Mouse (Mus musculus): ENCODE measurements around the gene Gstp2. TPM values are rescaled to one million over a fixed set of nuclear protein-coding genes. Genes with fewer than 3 reads are reported as not detected.
A peak's percentile ranks its signal among the peaks of the same experiment; 100 is the strongest.
"Not testable (repeated sequence)": the region's sequence is repeated elsewhere in the genome, so short reads cannot be mapped to it uniquely, and the experiment has no call there.

Gene Gstp2
- total and polyA plus RNA-seq, 2 experiments from 2014 or later: 0.52 to 2.2 TPM

- peak; percentile 47 for TF ChIP-seq CTCF (IDR thresholded peaks at IDR 0.05; ENCODE audit: low read depth)
- Histone ChIP-seq H3K9me3 (ENCODE audit: low read length) (no peaks in the 10 kb centered on the region), H3K9ac (replicated peaks; ENCODE audit: low read length) (peak within 1 kb of the TSS; percentile 69), H3K27me3 (ENCODE audit: insufficient read depth, low read length) (no peaks in the 10 kb centered on the region), H3K4me3 (ENCODE audit: low read length) (peak within 1 kb of the TSS; percentile 62), H3K27ac (peak within 1 kb of the TSS; percentile 70), H3K4me1 (ENCODE audit: insufficient read depth, low read length) (0 out of 2 replicates have a peak, but pooled peaks cover 4% of the 10 kb centered on the region), H3K36me3 (ENCODE audit: insufficient read depth, low read length) (no peaks in the 10 kb centered on the region), H3K4me2 (ENCODE audit: low read depth, low read length) (peak within 1 kb of the TSS; percentile 71)
- DNase-seq (ENCODE audit: low spot score) (peak; percentile 90), ATAC-seq (peak; percentile 91)
- WGBS: 0% methylated on average over 26 of the region's 26 CpGs
These were observed 8.0 kb downstream of the Gstp2 start, which contains the start of gene Gstp1 for GRCm38 (mm10) chr19:4037788-4038232. Gstp1 (minus strand) TSS chr19:4037985.

DNA sequence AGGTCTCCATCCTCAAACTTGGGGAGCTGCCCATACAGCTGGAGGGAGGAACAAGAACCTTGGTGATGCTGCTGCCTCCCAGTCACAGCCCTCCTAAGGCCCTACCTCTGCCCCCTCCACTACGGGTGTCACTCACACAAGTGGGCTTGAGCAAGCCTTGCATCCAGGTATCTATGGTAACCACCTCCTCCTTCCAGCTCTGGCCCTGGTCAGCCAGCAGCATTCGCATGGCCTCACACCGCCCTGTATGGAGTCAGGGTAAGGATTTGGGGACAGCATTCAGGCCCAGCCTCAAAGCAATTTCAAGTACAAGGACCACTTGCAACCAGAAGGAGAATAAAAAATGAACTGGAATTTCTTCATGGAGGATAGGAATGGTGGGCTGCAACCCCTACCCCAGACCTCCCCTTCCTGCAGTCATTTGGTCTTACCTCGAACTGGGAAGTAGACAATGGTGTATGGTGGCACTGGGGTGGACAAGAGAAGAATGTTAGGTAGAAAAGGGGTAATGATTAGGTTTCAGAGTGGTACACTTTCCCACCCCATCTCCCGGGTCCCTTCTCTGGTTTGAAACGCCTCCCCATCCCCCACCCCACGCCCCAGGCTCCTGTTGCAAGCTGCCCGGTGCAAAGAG lies 8.6 kb downstream of the Gstp2 start:
- Histone ChIP-seq H3K9ac (replicated peaks; ENCODE audit: low read length) (peak overlapping the region; percentile 69), H3K4me2 (ENCODE audit: low read depth, low read length) (peak overlapping the region; percentile 71), H3K27ac (peak overlapping the region; percentile 70), H3K4me3 (ENCODE audit: low read length) (peak overlapping the region; percentile 62)
- WGBS: 19% methylated on average over 7 of the region's 8 CpGs
- H3K27me3 ChIP-seq (ENCODE audit: insufficient read depth, low read length); H3K36me3 ChIP-seq (ENCODE audit: insufficient read depth, low read length); H3K9me3 ChIP-seq (ENCODE audit: low read length); DNase-seq (ENCODE audit: low spot score); H3K4me1 ChIP-seq (ENCODE audit: insufficient read depth, low read length): not testable (repeated sequence)
- ATAC-seq: peak; percentile 65

DNA sequence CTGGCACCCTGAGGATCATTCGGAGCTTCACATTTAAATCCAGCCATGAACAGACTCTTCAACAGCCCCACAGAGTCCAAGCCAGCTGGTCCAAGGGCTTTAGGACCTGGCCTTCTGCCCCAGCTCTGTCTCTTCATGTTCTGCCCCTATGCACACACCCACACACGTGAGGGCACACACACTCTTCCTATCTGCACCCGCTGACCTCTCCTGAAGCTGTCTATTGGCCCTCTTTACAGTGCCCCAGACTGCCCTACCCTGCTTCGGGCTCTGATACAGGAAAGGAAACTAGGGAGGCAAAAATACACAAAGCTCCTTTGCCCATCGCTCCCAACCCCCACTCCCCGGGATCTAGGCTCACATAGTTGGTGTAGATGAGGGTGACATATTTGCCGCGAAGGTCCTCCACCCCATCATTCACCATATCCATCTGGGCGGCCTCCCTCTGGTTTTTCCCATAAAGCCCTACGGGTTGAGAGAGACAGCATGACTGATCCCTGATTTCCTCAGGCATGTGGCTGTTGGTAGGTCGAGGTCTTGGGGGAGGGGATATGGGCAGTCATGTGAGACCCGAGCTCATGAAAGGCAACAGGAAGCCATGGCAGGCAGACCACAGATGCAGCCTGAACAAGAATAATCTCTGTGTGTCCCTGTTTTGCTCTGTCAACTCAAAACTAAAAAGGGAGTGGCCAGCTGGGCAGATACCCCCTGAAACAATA lies 9.3 kb downstream of the Gstp2 start:
- Histone ChIP-seq H3K27ac (peak overlapping the region; percentile 7; the same call in 1 of the 2 replicates), H3K9ac (replicated peaks; ENCODE audit: low read length) (no peak overlapping the region), H3K36me3 (ENCODE audit: insufficient read depth, low read length) (no peaks in the 10 kb centered on the region), H3K27me3 (ENCODE audit: insufficient read depth, low read length) (no peaks in the 10 kb centered on the region), H3K4me2 (ENCODE audit: low read depth, low read length) (peak overlapping the region; percentile 27; the same call in 1 of the 2 replicates), H3K4me3 (ENCODE audit: low read length) (no peak overlapping the region), H3K4me1 (ENCODE audit: insufficient read depth, low read length) (0 out of 2 replicates have a peak, but pooled peaks cover 4% of the 10 kb centered on the region), H3K9me3 (ENCODE audit: low read length) (no peaks in the 10 kb centered on the region)
- no peak for TF ChIP-seq CTCF (IDR thresholded peaks at IDR 0.05; ENCODE audit: low read depth)
- ATAC-seq (0 out of 2 replicates have a peak, but pooled peaks have one; percentile 17), DNase-seq (ENCODE audit: low spot score) (no peak)
- 67% methylated on average over 12 of the region's 12 CpGs for WGBS

DNA sequence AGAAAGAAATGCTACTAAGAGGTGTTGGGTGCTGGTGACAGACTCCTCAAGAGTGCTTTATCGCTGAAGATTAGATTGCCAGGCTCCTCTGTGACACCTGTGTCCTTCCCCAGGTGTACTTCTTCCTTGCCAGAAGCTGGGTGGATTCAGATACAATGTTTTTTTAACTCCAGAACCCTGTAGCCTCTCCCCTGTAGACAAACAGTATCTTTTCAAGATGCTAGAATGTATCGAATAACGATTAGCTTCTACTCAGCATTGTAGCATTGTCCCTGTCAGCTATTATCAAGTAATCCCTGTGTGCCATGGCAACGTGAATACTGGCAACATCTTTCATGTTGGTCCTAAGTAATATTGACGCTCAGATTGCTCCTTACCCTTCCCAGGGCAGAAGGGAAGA lies 12.1 kb downstream of the Gstp2 start:
- H3K4me3 ChIP-seq (ENCODE audit: low read length): no peak overlapping the region
- H3K36me3 ChIP-seq (ENCODE audit: insufficient read depth, low read length): no peaks in the 10 kb centered on the region
- DNase-seq (ENCODE audit: low spot score): no peak
- H3K9me3 ChIP-seq (ENCODE audit: low read length): no peaks in the 10 kb centered on the region
- no peak for ATAC-seq
- TF ChIP-seq CTCF (IDR thresholded peaks at IDR 0.05; ENCODE audit: low read depth): no peak
- 59% methylated on average over 5 of the region's 5 CpGs for WGBS
- H3K27ac ChIP-seq: no peak overlapping the region
- H3K4me1 ChIP-seq (ENCODE audit: insufficient read depth, low read length): 0 out of 2 replicates have a peak, but pooled peaks cover 4% of the 10 kb centered on the region
- H3K27me3 ChIP-seq (ENCODE audit: insufficient read depth, low read length): no peaks in the 10 kb centered on the region
- H3K9ac ChIP-seq (replicated peaks; ENCODE audit: low read length): no peak overlapping the region
- H3K4me2 ChIP-seq (ENCODE audit: low read depth, low read length): no peak overlapping the region

- no peak for TF ChIP-seq CTCF (IDR thresholded peaks at IDR 0.05; ENCODE audit: low read depth)
- no peak overlapping the region for H3K9ac ChIP-seq (replicated peaks; ENCODE audit: low read length)
- no peaks in the 10 kb centered on the region for H3K36me3 ChIP-seq (ENCODE audit: insufficient read depth, low read length)
- DNase-seq (ENCODE audit: low spot score) (no peak), ATAC-seq (no peak)
- H3K9me3 ChIP-seq (ENCODE audit: low read length): no peaks in the 10 kb centered on the region
- H3K4me2 ChIP-seq (ENCODE audit: low read depth, low read length): no peak overlapping the region
- 0 out of 2 replicates have a peak, but pooled peaks cover 4% of the 10 kb centered on the region for H3K4me1 ChIP-seq (ENCODE audit: insufficient read depth, low read length)
- WGBS: 70% methylated on average over 3 of the region's 3 CpGs
- no peak overlapping the region for H3K27ac ChIP-seq
- H3K27me3 ChIP-seq (ENCODE audit: insufficient read depth, low read length): no peaks in the 10 kb centered on the region
- no peak overlapping the region for H3K4me3 ChIP-seq (ENCODE audit: low read length)
These were observed 12.5 kb downstream of the Gstp2 start for GRCm38 (mm10) chr19:4033298-4033697.

DNA sequence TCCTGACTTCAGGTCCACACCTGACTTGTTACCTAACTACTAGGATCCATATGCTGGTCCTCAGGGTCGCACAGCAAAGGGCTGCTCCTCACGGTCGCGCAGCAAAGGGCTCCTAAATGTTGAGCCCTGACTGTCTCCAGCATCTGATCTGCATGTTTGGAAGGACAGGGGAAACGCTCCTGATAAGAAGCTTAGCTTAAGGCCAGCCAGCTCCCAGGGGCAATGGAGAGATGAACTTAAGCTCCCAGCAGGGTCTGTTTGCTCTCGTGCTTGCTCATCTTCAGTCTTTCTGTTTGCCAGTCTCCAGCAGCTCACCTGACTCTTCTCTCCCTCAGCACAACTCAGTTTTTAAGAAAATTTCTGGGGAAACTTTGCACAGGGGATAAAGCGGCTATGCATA lies 13.2 kb downstream of the Gstp2 start:
- ATAC-seq (no peak), DNase-seq (ENCODE audit: low spot score) (no peak)
- H3K9me3 ChIP-seq (ENCODE audit: low read length): no peaks in the 10 kb centered on the region
- WGBS: 68% methylated on average over 7 of the region's 7 CpGs
- no peak for TF ChIP-seq CTCF (IDR thresholded peaks at IDR 0.05; ENCODE audit: low read depth)
- no peak overlapping the region for H3K4me3 ChIP-seq (ENCODE audit: low read length)
- H3K36me3 ChIP-seq (ENCODE audit: insufficient read depth, low read length): no peaks in the 10 kb centered on the region
- 0 out of 2 replicates have a peak, but pooled peaks cover 4% of the 10 kb centered on the region for H3K4me1 ChIP-seq (ENCODE audit: insufficient read depth, low read length)
- H3K9ac ChIP-seq (replicated peaks; ENCODE audit: low read length): no peak overlapping the region
- no peaks in the 10 kb centered on the region for H3K27me3 ChIP-seq (ENCODE audit: insufficient read depth, low read length)
- H3K27ac ChIP-seq: no peak overlapping the region
- H3K4me2 ChIP-seq (ENCODE audit: low read depth, low read length): no peak overlapping the region
